Mouse (Mus musculus) forebrain, embryonic 14.5 days (tissue): Measurements from ENCODE around the gene Usp33. TPM values are rescaled to one million over a fixed set of nuclear protein-coding genes. Genes with fewer than 3 reads are reported as not detected.

ENCODE experiments used
- ATAC-seq: fragments of 200-750 bp; cut with Nextera tagmentation; 2 replicates; pipeline ENCODE4 v1.8.0; 2017; ENCODE audit warnings: mild to moderate bottlenecking, moderate library complexity
- DNase-seq: peaks from one replicate; pipeline ENCODE4 v3.0.0-alpha.2; 2015; ENCODE audit warnings: low spot score
- H3K27ac ChIP-seq: fragments of 300-500 bp; sonication (generic); 2 replicates; pipeline ENCODE4 v1.5.1; 2014; ENCODE audit warnings: low read depth, mild to moderate bottlenecking, control low read depth, low read length, moderate library complexity
- H3K27me3 ChIP-seq: fragments of 300-500 bp; sonication (generic); replicated peaks from 2 replicates; pipeline ENCODE4 v1.6.1; 2014; ENCODE audit warnings: low read length, control low read depth, mixed read lengths; ENCODE audit not compliant: control insufficient read depth, insufficient read depth
- H3K36me3 ChIP-seq: fragments of 300-500 bp; sonication (generic); 2 replicates; pipeline ENCODE4 v1.6.1; 2014; ENCODE audit warnings: low read length, control low read depth; ENCODE audit not compliant: control insufficient read depth, insufficient read depth
- H3K4me1 ChIP-seq: fragments of 300-500 bp; sonication (generic); 2 replicates; pipeline ENCODE4 v1.6.1; 2014; ENCODE audit warnings: antibody characterized with exemption, low read length, control low read depth; ENCODE audit not compliant: control insufficient read depth, insufficient read depth
- H3K4me2 ChIP-seq: fragments of 300-500 bp; sonication (generic); 2 replicates; pipeline ENCODE4 v1.6.1; 2014; ENCODE audit warnings: mild to moderate bottlenecking, control low read depth, low read length
- H3K4me3 ChIP-seq: fragments of 300-500 bp; sonication (generic); 2 replicates; pipeline ENCODE4 v1.5.1; 2014; ENCODE audit warnings: low read depth, low read length, control low read depth
- H3K9ac ChIP-seq: fragments of 300-500 bp; sonication (generic); 2 replicates; pipeline ENCODE4 v1.6.1; 2014; ENCODE audit warnings: mild to moderate bottlenecking, low read length, control low read depth, moderate library complexity
- H3K9me3 ChIP-seq: fragments of 300-500 bp; sonication (generic); replicated peaks from 2 replicates; pipeline ENCODE4 v1.6.1; 2016; ENCODE audit warnings: low read length, control low read depth, mixed read lengths; ENCODE audit not compliant: control insufficient read depth
- WGBS: fragments of 180-500 bp; shearing (Covaris S2); extraction: QIAGEN DNeasy Blood & Tissue Kit; methylation state at CpG from one replicate; pipeline ENCODE4 v1.1.7; 2014; 5-methylcytosine and 5-hydroxymethylcytosine counted together
- polyA plus RNA-seq: library from polyadenylated mRNA; unstranded; fragments of >200 nt; fragmentation: Nextera tagmentation; extraction: Ambion mirVana; gene quantifications from 2 replicates; pipeline ENCODE4 v1.2.1, GENCODE M21; 2014

Gene Usp33
- polyA plus RNA-seq, 1 experiment from 2014 or later = 85.4 TPM

DNA sequence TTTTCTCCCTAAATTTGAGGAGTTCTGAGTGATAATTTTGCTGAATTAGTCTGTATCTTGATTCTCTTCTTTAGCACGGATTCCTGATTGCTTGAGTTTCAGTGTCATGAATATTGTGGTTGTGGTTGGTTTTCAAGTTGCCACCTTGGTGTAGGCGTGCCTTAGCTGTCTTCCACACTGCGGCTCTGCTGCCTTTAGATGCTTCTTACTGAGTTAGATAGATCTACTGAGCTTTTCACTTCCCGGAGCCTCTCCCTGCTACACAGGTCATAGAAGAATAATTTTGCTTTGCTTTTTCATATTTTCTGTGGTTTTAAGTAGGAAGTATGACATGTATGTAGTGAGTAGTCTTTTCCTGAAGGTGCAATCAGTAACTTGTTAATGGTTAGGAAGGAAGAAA, 96.5 kb downstream of the Usp33 start:
- ATAC-seq (no peak), DNase-seq (no peak)
- Histone ChIP-seq H3K9me3 (no peaks in the 10 kb centered on the region), H3K27ac (no peak overlapping the region), H3K4me3 (no peak overlapping the region), H3K9ac (no peak overlapping the region), H3K4me2 (no peak overlapping the region), H3K4me1 (no peaks in the 10 kb centered on the region), H3K27me3 (no peaks in the 10 kb centered on the region), H3K36me3 (no peaks in the 10 kb centered on the region)
- 92% methylated on average over 4 of the region's 4 CpGs for WGBS

Other genes with a start within 250 kb of the Usp33 start
- 3.1 and 4.7 TPM in 2 replicates for gene Gipc2, start 180.2 kb upstream of the Usp33 start, polyA plus RNA-seq
- gene Dnajb4, start 136.2 kb upstream of the Usp33 start, polyA plus RNA-seq = 21.6 and 28.2 TPM in 2 replicates
- gene Fubp1, start 136.1 kb upstream of the Usp33 start, polyA plus RNA-seq = 292 and 293 TPM in 2 replicates
- 1.8 TPM in 2 replicates for gene Nexn, start 80.1 kb upstream of the Usp33 start, polyA plus RNA-seq
- 19.4 and 19.8 TPM in 2 replicates for gene Miga1, start 6.1 kb upstream of the Usp33 start, polyA plus RNA-seq
- gene Zzz3, start 49.0 kb downstream of the Usp33 start, polyA plus RNA-seq = 42.1 and 44.0 TPM in 2 replicates